Mouse (Mus musculus) ovary, postnatal 14 days (tissue): ENCODE data around the gene Arl3.
A peak's percentile ranks its signal among the peaks of the same experiment; 100 is the strongest.

ENCODE experiments used
- DNase-seq: peaks from one replicate; pipeline ENCODE4 v3.0.0; 2022; ENCODE audit warnings: low spot score

Gene Arl3

DNA sequence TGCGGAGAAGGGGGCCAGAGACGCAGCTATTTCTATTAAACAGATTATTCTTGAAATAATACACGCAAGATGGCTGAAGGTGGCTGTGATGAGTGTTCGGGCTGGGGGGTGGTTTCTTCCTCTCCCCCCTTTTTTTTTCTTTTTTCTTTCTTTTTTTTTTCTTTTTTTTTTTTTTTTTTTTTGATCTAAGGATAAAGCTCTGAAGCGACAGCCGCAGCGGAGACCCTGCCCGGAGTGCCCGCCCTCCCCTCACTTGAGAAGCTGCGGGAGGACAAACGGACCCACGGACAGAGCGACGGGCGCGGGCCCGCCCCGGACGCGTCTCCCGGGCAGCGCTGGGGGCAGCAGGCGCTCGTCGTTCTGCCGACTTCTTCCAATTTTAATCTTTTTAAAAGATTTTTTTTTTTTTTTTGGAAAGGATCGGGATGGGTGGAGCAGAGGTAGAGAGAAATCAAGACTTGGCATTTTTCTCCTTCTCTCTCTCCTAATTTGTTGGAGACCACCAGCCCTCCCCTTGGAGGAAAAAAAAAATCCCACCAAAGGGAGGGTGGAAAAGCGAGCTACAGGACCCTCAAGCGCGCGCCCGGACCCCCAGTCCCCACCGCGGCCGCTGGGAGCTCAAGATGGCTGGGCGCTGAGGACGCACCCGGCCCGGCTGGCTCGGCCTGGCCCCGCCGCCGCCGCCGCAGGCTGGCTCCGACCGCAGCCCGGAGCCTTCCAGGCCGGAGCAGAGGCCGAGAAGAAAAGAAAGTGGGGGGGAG is 72.2 kb downstream of the Arl3 start:
- no peak for DNase-seq

DNA sequence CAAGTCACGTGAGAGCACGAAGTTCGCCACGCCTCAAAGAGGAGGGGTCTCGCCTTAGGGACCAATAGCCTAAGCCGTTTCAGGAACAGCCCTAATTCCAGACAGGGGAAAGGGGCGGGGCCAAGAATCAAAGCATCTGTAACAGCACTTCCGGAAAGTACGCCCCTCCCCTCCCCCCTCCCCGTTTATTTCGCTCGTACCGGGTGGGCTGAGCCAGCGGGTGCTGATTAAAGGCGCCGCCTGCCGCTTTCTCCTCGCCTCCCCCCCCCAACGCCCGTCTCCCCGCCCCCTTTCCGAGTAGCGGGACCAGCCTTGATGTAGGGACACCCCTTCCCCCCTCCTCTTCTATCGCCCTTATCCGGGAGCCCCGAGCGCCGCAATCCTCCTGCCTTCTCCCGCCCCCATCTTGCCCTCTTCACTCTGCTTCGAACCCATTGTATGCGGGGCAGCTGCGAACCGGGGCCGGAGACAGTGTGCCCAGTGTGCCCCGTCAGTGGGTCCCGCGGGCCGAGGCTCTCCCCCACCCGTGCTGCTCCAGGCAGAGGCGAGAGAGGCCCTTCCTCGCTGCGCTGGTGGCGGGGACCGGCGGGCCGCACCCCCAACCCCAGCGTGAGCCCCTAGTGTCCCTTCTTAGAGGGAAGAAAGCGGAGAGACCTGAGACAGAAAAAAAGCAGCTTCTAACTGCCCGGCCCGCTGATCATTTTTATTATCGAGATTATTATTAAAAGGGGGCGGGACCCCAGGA is 73.0 kb downstream of the Arl3 start:
- peak; percentile 89 for DNase-seq

- DNase-seq, result no peak
These were observed 73.5 kb downstream of the Arl3 start for GRCm38 (mm10) chr19:46499539-46499835.

DNA sequence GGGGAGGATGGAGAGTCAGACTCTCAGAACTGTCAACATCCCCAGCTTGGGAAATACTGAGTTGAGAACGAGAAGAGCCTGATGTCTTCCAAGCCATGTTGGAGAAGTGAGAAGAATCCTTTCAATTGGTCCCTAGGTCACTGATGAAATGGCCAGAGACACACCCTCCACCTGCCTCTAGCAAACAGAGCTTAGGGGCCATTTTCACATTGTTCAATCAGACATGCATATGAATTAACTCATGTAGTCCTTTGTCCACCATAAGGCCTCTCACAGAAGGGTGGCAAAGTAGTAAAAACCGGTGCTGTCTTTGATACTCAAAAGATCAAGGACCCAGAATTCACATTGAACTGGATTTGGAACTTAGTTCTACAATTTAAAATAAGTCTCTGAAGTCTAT is 75.8 kb downstream of the Arl3 start:
- DNase-seq, result no peak

DNA sequence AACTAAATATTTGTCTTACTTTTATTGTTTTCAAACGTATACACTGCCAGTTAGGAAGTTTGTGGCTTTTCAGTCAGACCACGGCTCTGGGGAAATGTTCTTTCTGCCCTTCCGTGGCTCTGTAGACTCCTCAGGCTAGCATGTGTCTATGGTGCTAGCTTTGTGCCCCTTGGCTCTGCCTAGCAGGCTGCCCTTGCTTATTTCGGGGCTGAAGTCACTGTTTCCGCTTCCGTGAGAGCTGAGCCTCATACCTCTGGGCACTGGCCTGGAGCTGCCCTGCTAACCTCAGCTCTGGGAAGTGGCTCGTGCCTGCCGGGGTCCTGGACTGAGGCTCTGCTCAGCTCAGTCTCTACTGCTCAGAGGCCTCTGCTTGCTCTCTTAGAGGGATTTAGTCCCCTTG is 77.9 kb downstream of the Arl3 start:
- no peak for DNase-seq

- DNase-seq, result no peak
These were observed 82.4 kb downstream of the Arl3 start for GRCm38 (mm10) chr19:46490634-46491033.

- DNase-seq, result no peak
These were observed 83.5 kb downstream of the Arl3 start for GRCm38 (mm10) chr19:46489448-46489847.

DNA sequence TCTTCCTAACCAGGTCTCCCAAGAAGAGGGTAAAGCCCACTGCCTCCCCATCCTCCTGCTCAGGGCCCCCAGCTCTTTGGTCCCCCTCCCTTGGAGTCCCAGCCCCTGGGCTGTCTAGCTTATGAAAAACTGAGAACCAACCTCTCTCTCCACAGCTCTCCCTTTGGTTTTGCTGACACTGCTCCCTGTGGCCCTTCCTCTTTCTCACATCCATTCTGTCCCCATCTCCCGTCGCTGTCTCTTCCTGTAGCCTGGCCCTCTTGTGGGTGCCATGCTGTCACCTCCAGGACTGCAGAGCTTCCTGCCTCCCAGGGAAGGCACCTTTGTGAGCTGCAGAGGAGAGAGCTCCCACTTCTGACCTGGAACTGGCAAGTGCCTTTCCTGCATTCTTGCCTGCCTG is 86.3 kb downstream of the Arl3 start:
- no peak for DNase-seq

DNA sequence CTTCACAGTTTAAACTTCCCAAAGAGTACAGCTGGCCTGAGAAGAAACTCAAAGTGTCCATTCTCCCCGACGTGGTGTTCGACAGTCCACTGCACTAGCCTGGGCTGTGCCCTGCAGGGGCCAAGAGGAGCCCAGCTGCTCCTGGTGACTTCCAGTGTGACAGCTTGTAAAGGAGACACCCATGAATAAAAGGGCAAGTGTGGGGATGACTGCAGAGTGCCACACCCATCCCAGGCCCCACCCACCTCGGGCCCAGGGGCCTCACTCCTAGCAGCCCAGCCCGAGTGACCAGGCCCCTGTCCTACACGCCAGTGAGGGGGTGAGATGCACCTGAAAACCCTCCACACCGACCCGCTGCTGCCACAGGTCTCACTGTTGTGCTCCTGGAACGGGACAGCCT is 87.2 kb downstream of the Arl3 start:
- DNase-seq, result no peak

DNA sequence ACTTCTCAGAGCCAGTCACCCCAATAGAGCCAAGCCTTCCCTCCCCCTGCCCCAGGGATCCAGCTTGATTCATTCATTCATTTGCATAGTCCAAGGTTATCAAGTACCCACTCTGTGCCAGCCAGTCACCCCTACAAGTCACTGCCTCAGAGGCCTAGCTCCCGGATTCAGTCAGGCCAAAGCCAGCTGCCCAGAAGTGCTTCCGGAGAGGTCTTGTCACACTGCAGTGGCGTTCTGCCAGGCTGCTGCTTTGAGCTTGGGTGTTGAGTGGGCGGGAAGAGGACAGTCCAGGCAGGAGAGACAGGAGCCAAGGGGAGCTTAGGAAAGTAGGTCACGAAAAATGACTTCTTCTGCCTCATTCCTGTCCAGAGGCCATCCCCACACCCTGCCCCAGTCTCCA is 88.5 kb downstream of the Arl3 start:
- no peak for DNase-seq

DNA sequence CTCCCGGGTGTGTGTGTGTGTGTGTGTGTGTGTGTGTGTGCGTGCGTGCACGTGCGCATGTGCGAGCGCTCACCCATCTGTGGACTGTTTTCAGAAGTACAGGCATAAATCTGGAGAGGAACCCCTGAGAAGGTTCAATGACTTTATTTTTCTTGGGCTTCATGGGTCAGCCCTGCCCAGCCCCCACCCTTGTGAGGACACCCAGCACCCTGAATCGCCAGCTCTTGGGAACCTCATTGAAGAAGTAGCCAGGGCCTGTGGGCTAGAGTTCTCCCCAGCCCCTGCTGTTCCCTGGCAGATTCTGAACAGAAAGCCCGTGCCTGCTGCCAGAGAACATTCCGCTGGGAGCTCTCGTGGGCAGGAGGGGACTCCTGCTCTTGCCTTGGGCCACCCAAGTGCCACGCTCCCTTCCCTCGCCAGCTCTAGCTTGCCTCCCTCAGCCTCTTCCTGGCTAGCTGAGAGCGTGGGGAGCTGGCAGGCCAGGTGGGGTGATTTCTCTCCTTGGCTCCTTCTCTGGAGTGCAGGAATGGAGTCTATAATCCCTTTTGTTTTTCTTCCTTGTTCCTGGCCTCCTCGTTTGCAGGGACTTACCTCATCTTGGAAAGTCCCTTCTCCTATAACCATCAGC is 89.2 kb downstream of the Arl3 start:
- DNase-seq, result no peak

GRCm38 (mm10) chr19:46482896-46483516 is 90.0 kb downstream of the Arl3 start:
- DNase-seq, result no peak

- DNase-seq, result no peak
These were observed 91.2 kb downstream of the Arl3 start for GRCm38 (mm10) chr19:46481756-46482155.

- DNase-seq, result no peak
These were observed 91.6 kb downstream of the Arl3 start for GRCm38 (mm10) chr19:46481352-46481751.
